ENCODE assay signal across 18 mouse cellular contexts in the genomic region with DNA sequence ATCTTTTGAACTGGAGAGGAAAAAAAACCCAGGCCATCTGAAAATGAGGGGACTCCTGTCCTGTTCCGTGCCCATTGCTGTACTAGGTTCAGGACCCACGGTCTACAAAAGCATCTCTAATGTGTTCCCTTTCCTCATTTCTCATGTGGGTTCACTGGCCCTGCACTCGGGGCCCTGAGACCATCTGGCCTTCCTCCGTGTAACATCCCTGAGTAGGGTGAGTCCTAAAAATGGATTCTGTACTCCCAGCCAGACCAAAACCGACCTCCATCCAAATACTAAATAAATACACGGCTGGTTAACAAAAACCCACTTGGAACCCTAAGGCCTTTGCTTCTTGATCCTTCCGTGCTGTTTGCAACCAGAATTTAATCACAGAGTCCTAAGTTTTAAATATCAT. TPM values are rescaled to one million over a fixed set of nuclear protein-coding genes. Genes with fewer than 3 reads are reported as not detected.
A peak's percentile ranks its signal among the peaks of the same experiment; 100 is the strongest.
DNase-seq lines count a peak whose midpoint lies in the region; ATAC-seq and TF ChIP-seq lines count a peak whose summit lies in the region.
"Had no signal": no experiment of that assay in that cellular context is flagged by ENCODE, and none has a peak within 500 bp of the region (broad histone marks: within the 10 kb centered on the region; RNA-seq: fewer than 3 reads in every experiment).

No protein-coding gene starts in this region.

- no peak overlapping the region for H3K4me3 ChIP-seq in hindbrain, embryonic 11.5 days (ENCODE audit: low read depth, low read length)
- no peak overlapping the region for H3K4me3 ChIP-seq in hindbrain, embryonic 10.5 days
- H3K4me3 ChIP-seq in kidney, postnatal 0 days (replicated peaks; ENCODE audit: low read depth, low read length), result no peak overlapping the region
- no peak overlapping the region for H3K4me3 ChIP-seq in neural tube, embryonic 13.5 days
- H3K4me3 ChIP-seq in midbrain, embryonic 11.5 days (ENCODE audit: low read depth, low read length), result no peak overlapping the region
- H3K4me3 ChIP-seq: forebrain, embryonic 15.5 days; heart, embryonic 10.5 days; limb, embryonic 13.5 days; liver, embryonic 13.5 days had no signal

- WGBS in hindbrain, embryonic 11.5 days, result 68% methylated on average over 7 of the region's 7 CpGs
- WGBS in hindbrain, embryonic 10.5 days, result 76% methylated on average over 7 of the region's 7 CpGs
- 34% methylated on average over 7 of the region's 7 CpGs for WGBS in kidney, postnatal 0 days
- WGBS in neural tube, embryonic 13.5 days, result 47% methylated on average over 7 of the region's 7 CpGs
- WGBS in midbrain, embryonic 11.5 days, result 83% methylated on average over 7 of the region's 7 CpGs

- DNase-seq in hindbrain, embryonic 11.5 days (ENCODE audit: low spot score), result no peak
- no peak for DNase-seq in hindbrain, embryonic 10.5 days (ENCODE audit: low spot score)
- DNase-seq in kidney, postnatal 0 days (ENCODE audit: low spot score), result no peak
- DNase-seq in kidney, postnatal 25 days, result no peak
- DNase-seq in cerebellum, adult 9-11 months, result peak; percentile 56
- DNase-seq in midbrain, embryonic 11.5 days (ENCODE audit: low spot score, missing footprints), result no peak
- DNase-seq: gastrocnemius, postnatal 36 days; heart, postnatal 10 days; kidney, postnatal 10 days; liver, embryonic 13.5 days; lung, embryonic 14.5 days; lung, postnatal 36 days; thymus, postnatal 25 days had no signal

- H3K36me3 ChIP-seq in hindbrain, embryonic 11.5 days (ENCODE audit: control insufficient read depth, insufficient read depth, low read length), result no peaks in the 10 kb centered on the region
- H3K36me3 ChIP-seq in hindbrain, embryonic 10.5 days, result peaks cover 25% of the 10 kb centered on the region
- H3K36me3 ChIP-seq in kidney, postnatal 0 days (ENCODE audit: insufficient read depth, low read length), result no peaks in the 10 kb centered on the region
- peaks cover 7% of the 10 kb centered on the region; the same call in 1 of the 2 replicates for H3K36me3 ChIP-seq in neural tube, embryonic 13.5 days
- no peaks in the 10 kb centered on the region; the same call in 1 of the 2 replicates for H3K36me3 ChIP-seq in midbrain, embryonic 11.5 days (ENCODE audit: control insufficient read depth, insufficient read depth, low read length)
- H3K36me3 ChIP-seq: liver, embryonic 13.5 days had no signal

- ATAC-seq in hindbrain, embryonic 11.5 days (ENCODE audit: low FRiP score), result 0 out of 2 replicates have a peak, but pooled peaks have one; percentile 34
- no peak for ATAC-seq in kidney, postnatal 0 days (replicated peaks; ENCODE audit: low FRiP score, low read depth)
- no peak for ATAC-seq in neural tube, embryonic 13.5 days (ENCODE audit: low read depth)
- no peak for ATAC-seq in midbrain, embryonic 11.5 days (ENCODE audit: low FRiP score)
- ATAC-seq: forebrain, embryonic 15.5 days; midbrain, embryonic 16.5 days had no signal

- no peak overlapping the region for H3K4me2 ChIP-seq in hindbrain, embryonic 11.5 days (replicated peaks; ENCODE audit: low read depth, low read length)
- no peak overlapping the region for H3K4me2 ChIP-seq in kidney, postnatal 0 days (ENCODE audit: low read length)
- H3K4me2 ChIP-seq in neural tube, embryonic 13.5 days, result peak overlapping the region; percentile 34; the same call in 1 of the 2 replicates
- no peak overlapping the region for H3K4me2 ChIP-seq in midbrain, embryonic 11.5 days
- H3K4me2 ChIP-seq: forebrain, embryonic 15.5 days; limb, embryonic 13.5 days; liver, embryonic 13.5 days; lung, embryonic 14.5 days had no signal

- H3K27me3 ChIP-seq in hindbrain, embryonic 11.5 days (ENCODE audit: control insufficient read depth, insufficient read depth, low read length), result no peaks in the 10 kb centered on the region
- H3K27me3 ChIP-seq in hindbrain, embryonic 10.5 days (ENCODE audit: insufficient read depth, poor library complexity, severe bottlenecking), result no peaks in the 10 kb centered on the region
- H3K27me3 ChIP-seq in kidney, postnatal 0 days (ENCODE audit: insufficient read depth, low read length), result no peaks in the 10 kb centered on the region
- no peaks in the 10 kb centered on the region for H3K27me3 ChIP-seq in neural tube, embryonic 13.5 days
- no peaks in the 10 kb centered on the region for H3K27me3 ChIP-seq in midbrain, embryonic 11.5 days (ENCODE audit: control insufficient read depth, insufficient read depth, low read length)
- H3K27me3 ChIP-seq: forebrain, embryonic 15.5 days; limb, embryonic 13.5 days; liver, embryonic 13.5 days had no signal

- no peak overlapping the region for H3K9ac ChIP-seq in hindbrain, embryonic 11.5 days (ENCODE audit: low read depth, low read length)
- H3K9ac ChIP-seq in kidney, postnatal 0 days (ENCODE audit: low read depth, low read length), result no peak overlapping the region
- H3K9ac ChIP-seq in neural tube, embryonic 13.5 days, result no peak overlapping the region
- no peak overlapping the region for H3K9ac ChIP-seq in midbrain, embryonic 11.5 days (ENCODE audit: low read length)
- H3K9ac ChIP-seq: forebrain, embryonic 15.5 days; limb, embryonic 13.5 days; liver, embryonic 13.5 days; lung, embryonic 14.5 days had no signal

- H3K27ac ChIP-seq in hindbrain, embryonic 11.5 days (ENCODE audit: low read depth, low read length), result no peak overlapping the region
- H3K27ac ChIP-seq in hindbrain, embryonic 10.5 days, result no peak overlapping the region
- 0 out of 2 replicates have a peak overlapping the region, but pooled peaks have one; percentile 38 for H3K27ac ChIP-seq in kidney, postnatal 0 days
- H3K27ac ChIP-seq in neural tube, embryonic 13.5 days (replicated peaks), result peak overlapping the region; percentile 39
- H3K27ac ChIP-seq in midbrain, embryonic 11.5 days (ENCODE audit: low read depth, low read length), result no peak overlapping the region
- H3K27ac ChIP-seq: forebrain, embryonic 15.5 days; heart, embryonic 10.5 days; limb, embryonic 13.5 days; liver, embryonic 13.5 days had no signal

- TF ChIP-seq CTCF in kidney, postnatal 0 days (IDR thresholded peaks at IDR 0.05; ENCODE audit: low read depth), result no peak

- H3K4me1 ChIP-seq in hindbrain, embryonic 11.5 days (replicated peaks; ENCODE audit: control insufficient read depth, insufficient read depth, low read length), result no peaks in the 10 kb centered on the region; the same call in 1 of the 2 replicates
- peaks cover 19% of the 10 kb centered on the region for H3K4me1 ChIP-seq in hindbrain, embryonic 10.5 days (replicated peaks)
- peaks cover 18% of the 10 kb centered on the region for H3K4me1 ChIP-seq in kidney, postnatal 0 days (replicated peaks; ENCODE audit: insufficient read depth, low read length)
- H3K4me1 ChIP-seq in neural tube, embryonic 13.5 days (replicated peaks), result peaks cover 44% of the 10 kb centered on the region
- H3K4me1 ChIP-seq in midbrain, embryonic 11.5 days (ENCODE audit: control insufficient read depth, insufficient read depth, low read length), result peaks cover under 1% of the 10 kb centered on the region; the same call in 1 of the 2 replicates

- no peaks in the 10 kb centered on the region for H3K9me3 ChIP-seq in hindbrain, embryonic 11.5 days (ENCODE audit: control insufficient read depth, low read length)
- 0 out of 2 replicates have a peak, but pooled peaks cover 3% of the 10 kb centered on the region for H3K9me3 ChIP-seq in hindbrain, embryonic 10.5 days
- no peaks in the 10 kb centered on the region for H3K9me3 ChIP-seq in kidney, postnatal 0 days (replicated peaks; ENCODE audit: low read length)
- no peaks in the 10 kb centered on the region for H3K9me3 ChIP-seq in neural tube, embryonic 13.5 days
- no peaks in the 10 kb centered on the region for H3K9me3 ChIP-seq in midbrain, embryonic 11.5 days (ENCODE audit: control insufficient read depth, low read length)
- H3K9me3 ChIP-seq: forebrain, embryonic 15.5 days; heart, embryonic 10.5 days; limb, embryonic 13.5 days; liver, embryonic 13.5 days had no signal

RNA-seq across cellular contexts. Expression of gene App, which starts 7.9 kb away (rescaled TPM):
- 184 and 203 TPM in 2 replicates for polyA plus RNA-seq in hindbrain, embryonic 11.5 days (2014; fragmentation: Nextera tagmentation; extraction: Ambion mirVana)
- 125 and 161 TPM in 2 replicates for polyA plus RNA-seq in hindbrain, embryonic 10.5 days (2016; fragmentation: Nextera tagmentation; extraction: Ambion mirVana)
- 360 and 361 TPM in 2 replicates for polyA plus RNA-seq in kidney, postnatal 0 days (2015; fragmentation: Nextera tagmentation; extraction: Ambion mirVana)
- 388 and 419 TPM in 2 replicates for polyA plus RNA-seq in neural tube, embryonic 13.5 days (2015; fragmentation: Nextera tagmentation; extraction: Ambion mirVana)
- polyA plus RNA-seq in midbrain, embryonic 11.5 days (2014; fragmentation: Nextera tagmentation; extraction: Ambion mirVana), result 157 and 166 TPM in 2 replicates

Comparison
In these comparisons a context has a peak if more than half of its experiments do, and no peak if none do; other contexts are left out.
1. H3K27ac ChIP-seq: peak in kidney, postnatal 0 days (single experiment) and neural tube, embryonic 13.5 days (single experiment); none in hindbrain, embryonic 11.5 days (single experiment), hindbrain, embryonic 10.5 days (single experiment) and midbrain, embryonic 11.5 days (single experiment).